Mouse (Mus musculus) hindbrain, embryonic 11.5 days (tissue): ENCODE measurements around the gene Rhebl1. TPM values are rescaled to one million over a fixed set of nuclear protein-coding genes. Genes with fewer than 3 reads are reported as not detected.

ENCODE experiments used
- ATAC-seq: fragments of 200-750 bp; cut with Nextera tagmentation; 2 replicates; pipeline ENCODE4 v1.8.0; 2017; ENCODE audit warnings: mild to moderate bottlenecking, moderate TSS enrichment, moderate library complexity; ENCODE audit not compliant: low FRiP score
- DNase-seq: peaks from one replicate; pipeline ENCODE4 v3.0.0-alpha.2; 2015; ENCODE audit warnings: low spot score
- H3K27ac ChIP-seq: fragments of 300-500 bp; sonication (generic); 2 replicates; pipeline ENCODE4 v1.5.1; 2014; ENCODE audit warnings: mild to moderate bottlenecking, low read depth, low read length
- H3K27me3 ChIP-seq: fragments of 300-500 bp; sonication (generic); 2 replicates; pipeline ENCODE4 v1.6.1; 2014; ENCODE audit warnings: mild to moderate bottlenecking, low read length, moderate library complexity, mixed read lengths; ENCODE audit not compliant: control insufficient read depth, insufficient read depth
- H3K36me3 ChIP-seq: fragments of 300-500 bp; sonication (generic); 2 replicates; pipeline ENCODE4 v1.6.1; 2014; ENCODE audit warnings: mild to moderate bottlenecking, low read length, moderate library complexity, mixed read lengths; ENCODE audit not compliant: control insufficient read depth, insufficient read depth
- H3K4me1 ChIP-seq: fragments of 300-500 bp; sonication (generic); replicated peaks from 2 replicates; pipeline ENCODE4 v1.6.1; 2014; ENCODE audit warnings: low read length, mixed read lengths; ENCODE audit not compliant: control insufficient read depth, insufficient read depth
- H3K4me2 ChIP-seq: fragments of 300-500 bp; sonication (generic); replicated peaks from 2 replicates; pipeline ENCODE4 v1.6.1; 2014; ENCODE audit warnings: mild to moderate bottlenecking, low read depth, low read length
- H3K4me3 ChIP-seq: fragments of 300-500 bp; sonication (generic); 2 replicates; pipeline ENCODE4 v1.5.1; 2014; ENCODE audit warnings: low read depth, low read length
- H3K9ac ChIP-seq: fragments of 300-500 bp; sonication (generic); 2 replicates; pipeline ENCODE4 v1.6.1; 2014; ENCODE audit warnings: low read depth, low read length
- H3K9me3 ChIP-seq: fragments of 300-500 bp; sonication (generic); 2 replicates; pipeline ENCODE4 v1.6.1; 2016; ENCODE audit warnings: low read length; ENCODE audit not compliant: control insufficient read depth
- WGBS: fragments of 180-500 bp; shearing (Covaris S2); extraction: QIAGEN DNeasy Blood & Tissue Kit; methylation state at CpG from one replicate; pipeline ENCODE4 v1.1.7; 2014; 5-methylcytosine and 5-hydroxymethylcytosine counted together
- polyA plus RNA-seq: library from polyadenylated mRNA; unstranded; fragments of >200 nt; fragmentation: Nextera tagmentation; extraction: Ambion mirVana; gene quantifications from 2 replicates; pipeline ENCODE4 v1.2.1, GENCODE M21; 2014

Rhebl1 gene
- polyA plus RNA-seq, 1 experiment from 2014 or later: 13.4 TPM

DNA sequence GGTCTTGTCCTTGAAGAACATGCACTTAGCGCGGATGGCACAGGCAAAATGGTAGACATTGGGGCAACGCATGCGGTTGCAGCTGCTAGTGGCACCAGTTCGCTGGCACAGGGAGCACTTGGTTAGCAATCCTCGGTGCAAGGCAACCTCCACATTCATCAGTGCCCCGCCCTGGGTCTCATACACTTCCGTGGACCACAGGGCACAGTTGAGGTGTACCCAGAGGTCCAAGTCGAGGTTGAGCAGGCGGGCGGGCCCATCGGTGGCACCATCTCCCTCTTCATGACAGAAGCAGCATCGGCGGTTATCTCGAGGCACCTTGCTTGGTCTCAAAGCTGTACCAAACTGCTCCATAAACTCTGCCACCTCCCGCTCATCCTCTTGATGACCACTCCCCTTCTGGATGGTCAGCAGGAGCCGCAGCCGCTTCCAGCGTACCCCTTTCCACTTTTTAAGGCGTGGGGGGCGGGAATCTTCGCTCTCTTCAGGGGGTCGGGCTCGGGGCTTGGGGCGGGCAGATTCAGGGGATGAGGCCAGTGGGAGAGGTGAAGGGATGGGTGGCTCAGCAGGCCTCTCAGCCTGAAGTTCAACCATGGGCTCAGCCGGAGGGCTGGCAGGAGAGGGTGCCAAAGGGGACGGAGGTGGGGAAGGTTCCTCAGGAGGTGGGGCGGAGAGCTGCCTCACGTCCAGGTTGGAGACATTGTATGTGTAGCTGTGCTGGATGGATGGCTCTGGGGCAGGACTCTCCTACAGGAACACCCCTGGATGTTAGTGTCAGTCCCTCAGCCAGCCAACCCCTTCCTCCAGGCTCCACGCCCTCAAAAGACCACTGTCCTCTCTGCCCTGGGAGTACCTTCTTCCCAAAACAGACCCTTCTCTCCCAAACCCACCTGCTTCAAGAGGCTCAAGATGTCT, 54.4 kb downstream of the Rhebl1 start:
- Histone ChIP-seq H3K4me3 (no peak overlapping the region), H3K9me3 (no peaks in the 10 kb centered on the region), H3K27me3 (no peaks in the 10 kb centered on the region), H3K4me1 (no peaks in the 10 kb centered on the region), H3K4me2 (no peak overlapping the region), H3K36me3 (peaks cover 44% of the 10 kb centered on the region), H3K9ac (no peak overlapping the region), H3K27ac (no peak overlapping the region)
- ATAC-seq (no peak), DNase-seq (no peak)
- WGBS: 96% methylated on average over 30 of the region's 30 CpGs

DNA sequence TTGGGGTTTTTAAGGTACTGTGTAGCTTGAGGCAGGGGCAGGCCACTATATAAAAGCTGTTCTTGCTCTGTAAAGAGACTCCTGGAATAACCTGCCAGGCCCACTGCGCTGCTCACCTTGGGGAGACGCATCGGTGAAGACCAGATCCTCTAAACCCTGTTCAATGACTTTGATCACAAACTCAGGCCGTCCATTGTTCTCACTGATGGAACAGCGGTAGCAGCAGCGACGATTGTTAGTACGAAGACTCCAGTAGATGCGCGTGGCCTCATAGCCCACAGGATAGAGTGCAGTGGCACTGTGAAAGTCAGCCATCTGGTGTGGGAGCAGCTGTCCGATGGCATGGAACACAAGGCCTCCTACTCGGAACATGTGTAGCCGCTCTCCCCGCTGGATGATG, 55.2 kb downstream of the Rhebl1 start:
- Histone ChIP-seq H3K4me3 (no peak overlapping the region), H3K27ac (no peak overlapping the region)

GRCm38 (mm10) chr15:98837743-98838103, 56.6 kb downstream of the Rhebl1 start:
- peaks cover 33% of the 10 kb centered on the region for H3K36me3 ChIP-seq
- H3K27ac ChIP-seq: no peak overlapping the region

More for the DNA sequence above, 55.2 kb downstream of the Rhebl1 start:
- 94% methylated on average over 14 of the region's 14 CpGs for WGBS
- DNase-seq (no peak), ATAC-seq (no peak)
- no peak overlapping the region for H3K4me2 ChIP-seq
- no peaks in the 10 kb centered on the region for H3K27me3 ChIP-seq
- no peak overlapping the region for H3K9ac ChIP-seq
- peaks cover 43% of the 10 kb centered on the region for H3K36me3 ChIP-seq
- no peaks in the 10 kb centered on the region for H3K4me1 ChIP-seq
- H3K9me3 ChIP-seq: no peaks in the 10 kb centered on the region

GRCm38 (mm10) chr15:98837006-98837742, 57.2 kb downstream of the Rhebl1 start:
- ATAC-seq (no peak), DNase-seq (no peak)
- H3K36me3 ChIP-seq: peaks cover 33% of the 10 kb centered on the region
- H3K9me3 ChIP-seq: no peaks in the 10 kb centered on the region
- no peak overlapping the region for H3K27ac ChIP-seq
- H3K4me1 ChIP-seq: no peaks in the 10 kb centered on the region
- H3K9ac ChIP-seq: no peak overlapping the region
- H3K4me3 ChIP-seq: no peak overlapping the region
- H3K27me3 ChIP-seq: no peaks in the 10 kb centered on the region
- H3K4me2 ChIP-seq: no peak overlapping the region
- 93% methylated on average over 21 of the region's 21 CpGs for WGBS

More at GRCm38 (mm10) chr15:98837743-98838103, 56.6 kb downstream of the Rhebl1 start:
- Histone ChIP-seq H3K9ac (no peak overlapping the region), H3K4me3 (no peak overlapping the region), H3K4me1 (no peaks in the 10 kb centered on the region), H3K27me3 (no peaks in the 10 kb centered on the region), H3K9me3 (no peaks in the 10 kb centered on the region), H3K4me2 (no peak overlapping the region)
- ATAC-seq (no peak), DNase-seq (no peak)
- WGBS: 77% methylated on average over 4 of the region's 4 CpGs

DNA sequence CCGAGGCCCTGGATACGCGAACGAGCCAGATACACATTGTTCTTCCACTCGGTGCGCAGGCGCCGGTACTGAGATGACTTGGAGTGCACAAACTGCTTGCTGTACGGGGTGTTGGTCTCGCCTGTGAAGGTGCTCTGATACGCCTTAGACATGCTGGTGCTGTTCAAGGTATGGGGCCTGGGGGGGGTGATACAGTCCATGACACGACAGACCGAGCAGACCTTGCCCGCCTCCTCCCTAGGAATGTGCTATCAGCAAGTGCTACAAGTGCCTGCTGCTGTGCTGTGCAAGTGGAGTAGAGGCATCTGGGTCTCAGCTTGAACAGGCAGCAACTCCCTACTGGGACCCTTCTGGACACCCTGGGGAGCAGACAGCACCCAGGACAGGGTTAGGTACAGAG, 59.0 kb downstream of the Rhebl1 start:
- ATAC-seq (no peak), DNase-seq (no peak)
- 0 out of 2 replicates have a peak overlapping the region, but pooled peaks have one; percentile 11 for H3K9ac ChIP-seq
- no peaks in the 10 kb centered on the region for H3K9me3 ChIP-seq
- no peak overlapping the region for H3K4me2 ChIP-seq
- H3K27ac ChIP-seq: no peak overlapping the region
- WGBS: 95% methylated on average over 14 of the region's 14 CpGs
- H3K27me3 ChIP-seq: no peaks in the 10 kb centered on the region
- peaks cover 23% of the 10 kb centered on the region for H3K36me3 ChIP-seq
- no peak overlapping the region for H3K4me3 ChIP-seq
- no peaks in the 10 kb centered on the region for H3K4me1 ChIP-seq

- Histone ChIP-seq H3K4me1 (no peaks in the 10 kb centered on the region), H3K27me3 (no peaks in the 10 kb centered on the region), H3K4me2 (no peak overlapping the region), H3K9me3 (no peaks in the 10 kb centered on the region), H3K36me3 (peaks cover 16% of the 10 kb centered on the region), H3K4me3 (no peak overlapping the region), H3K9ac (no peak overlapping the region), H3K27ac (no peak overlapping the region)
- DNase-seq (no peak), ATAC-seq (no peak)
- WGBS: 87% methylated on average over 13 of the region's 13 CpGs
Observed at GRCm38 (mm10) chr15:98834059-98834458, 60.3 kb downstream of the Rhebl1 start.

- no peak overlapping the region for H3K9ac ChIP-seq
- no peaks in the 10 kb centered on the region for H3K4me1 ChIP-seq
- no peak overlapping the region for H3K4me2 ChIP-seq
- no peaks in the 10 kb centered on the region for H3K9me3 ChIP-seq
- 85% methylated on average over 11 of the region's 11 CpGs for WGBS
- no peak for ATAC-seq
- H3K4me3 ChIP-seq: no peak overlapping the region
- no peak overlapping the region for H3K27ac ChIP-seq
- DNase-seq: no peak
- H3K36me3 ChIP-seq: peaks cover 13% of the 10 kb centered on the region
- H3K27me3 ChIP-seq: no peaks in the 10 kb centered on the region
Observed at GRCm38 (mm10) chr15:98833281-98833680, 61.1 kb downstream of the Rhebl1 start.

GRCm38 (mm10) chr15:98832161-98833058, 61.9 kb downstream of the Rhebl1 start:
- 64% methylated on average over 12 of the region's 12 CpGs for WGBS
- DNase-seq (no peak), ATAC-seq (no peak)
- Histone ChIP-seq H3K27ac (no peak overlapping the region), H3K9me3 (no peaks in the 10 kb centered on the region), H3K36me3 (peaks cover 11% of the 10 kb centered on the region), H3K4me1 (no peaks in the 10 kb centered on the region), H3K4me2 (no peak overlapping the region), H3K9ac (no peak overlapping the region), H3K27me3 (no peaks in the 10 kb centered on the region), H3K4me3 (no peak overlapping the region)
